Mouse (Mus musculus) layer of hippocampus, postnatal 25 days (tissue): ENCODE results near the gene Phf14. TPM values are rescaled to one million over a fixed set of nuclear protein-coding genes. Genes with fewer than 3 reads are reported as not detected.
A peak's percentile ranks its signal among the peaks of the same experiment; 100 is the strongest.
"Not testable (repeated sequence)": the region's sequence is repeated elsewhere in the genome, so short reads cannot be mapped to it uniquely, and the experiment has no call there.

Source experiments
- DNase-seq, 2 experiments: peaks; one replicate each; pipeline ENCODE4 v3.0.0; 2022; ENCODE audit warnings: mixed read lengths in 2 of 2, low spot score in 1 of 2; ENCODE audit errors: extremely low spot score in 1 of 2
- total RNA-seq, 2 experiments: library from RNA; stranded (reverse); gene quantifications; 2 replicates each; pipeline ENCODE4 v1.2.3; 2021

Gene Phf14
- total RNA-seq, 2 experiments from 2014 or later, result 72.4 to 81.3 TPM

DNA sequence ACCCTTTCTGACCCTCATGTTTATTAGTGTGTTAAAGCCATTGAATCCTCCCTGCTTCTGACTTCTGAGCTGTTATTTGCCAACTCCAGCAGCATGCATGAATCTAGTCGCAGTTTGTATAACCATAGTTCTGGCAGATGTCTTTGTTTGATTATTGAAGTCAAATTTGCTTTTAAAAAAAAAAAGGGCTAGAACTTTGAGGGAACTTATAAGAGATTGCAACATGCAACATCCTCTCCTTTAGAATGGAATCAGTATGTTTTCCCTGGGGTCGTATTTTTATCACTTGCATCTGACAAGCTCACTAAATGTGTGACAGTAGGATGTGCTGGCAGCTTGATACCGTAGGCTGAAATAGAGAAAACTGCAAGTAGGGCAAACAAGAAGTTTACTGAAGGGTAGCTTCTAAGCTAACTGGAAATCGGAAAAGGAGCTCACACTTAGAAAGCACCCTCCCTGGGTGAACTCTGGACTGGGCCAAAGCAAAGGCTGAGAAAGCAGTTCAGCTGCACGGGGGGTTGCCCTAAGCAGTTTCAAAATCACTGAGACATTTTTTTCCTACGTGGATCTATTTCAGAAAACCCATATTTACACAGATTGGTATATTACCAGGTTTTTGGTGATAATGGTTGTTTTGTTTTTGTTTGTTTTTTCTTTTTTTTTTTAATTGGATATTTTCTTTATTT, 175.1 kb downstream of the Phf14 start:
- DNase-seq, result no peak

DNA sequence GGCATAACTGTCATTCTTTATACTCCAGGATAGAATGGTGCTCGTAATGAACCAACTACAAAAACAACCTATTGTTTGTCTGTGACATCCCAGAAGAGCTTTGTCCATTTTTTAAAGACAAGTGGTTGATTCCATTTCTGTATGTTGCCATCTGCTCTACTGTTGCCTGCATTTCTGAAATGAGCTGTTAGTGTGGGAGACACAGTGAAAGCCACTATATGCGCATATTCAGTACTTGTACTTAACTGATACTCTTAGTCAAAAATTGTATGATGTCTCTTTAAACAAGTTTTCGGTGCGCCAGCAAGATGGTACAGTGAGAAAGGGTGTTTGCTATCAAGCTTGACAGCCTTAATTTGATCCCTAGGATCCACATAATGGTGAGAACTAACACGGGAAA, 177.1 kb downstream of the Phf14 start:
- no peak for DNase-seq

GRCm38 (mm10) chr6:12089439-12089992, 181.9 kb downstream of the Phf14 start:
- no peak for DNase-seq

GRCm38 (mm10) chr6:12095716-12096115, 188.1 kb downstream of the Phf14 start:
- DNase-seq, result no peak

GRCm38 (mm10) chr6:12097125-12097524, 189.5 kb downstream of the Phf14 start:
- no peak for DNase-seq

DNA sequence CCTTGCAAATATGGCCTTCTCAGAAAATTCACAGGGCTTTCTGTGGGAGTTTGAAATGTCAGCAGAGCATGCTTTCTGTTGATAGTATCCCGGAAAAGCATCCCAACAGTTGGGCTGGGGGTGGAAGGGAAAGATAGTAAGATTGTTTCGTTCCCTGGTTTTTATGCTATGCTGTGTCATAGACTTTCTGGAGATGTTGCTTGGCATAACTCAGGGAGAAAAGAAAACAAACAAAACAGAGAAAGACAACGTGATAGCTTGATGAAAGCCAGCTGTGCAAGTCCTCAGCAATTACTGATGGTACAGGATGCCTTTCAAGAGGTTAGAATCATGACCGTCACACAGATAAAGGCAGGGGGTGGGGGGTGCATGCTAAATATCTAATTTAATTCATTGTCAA, 197.5 kb downstream of the Phf14 start:
- no peak for DNase-seq

- DNase-seq, result no peak
Measured at GRCm38 (mm10) chr6:12107326-12107725, 199.7 kb downstream of the Phf14 start.

GRCm38 (mm10) chr6:12107786-12108185, 200.2 kb downstream of the Phf14 start:
- DNase-seq, result no peak

- DNase-seq, result no peak
Measured at GRCm38 (mm10) chr6:12116926-12117818, 209.6 kb downstream of the Phf14 start.

GRCm38 (mm10) chr6:12117819-12118570, 210.4 kb downstream of the Phf14 start:
- DNase-seq, result no peak

DNA sequence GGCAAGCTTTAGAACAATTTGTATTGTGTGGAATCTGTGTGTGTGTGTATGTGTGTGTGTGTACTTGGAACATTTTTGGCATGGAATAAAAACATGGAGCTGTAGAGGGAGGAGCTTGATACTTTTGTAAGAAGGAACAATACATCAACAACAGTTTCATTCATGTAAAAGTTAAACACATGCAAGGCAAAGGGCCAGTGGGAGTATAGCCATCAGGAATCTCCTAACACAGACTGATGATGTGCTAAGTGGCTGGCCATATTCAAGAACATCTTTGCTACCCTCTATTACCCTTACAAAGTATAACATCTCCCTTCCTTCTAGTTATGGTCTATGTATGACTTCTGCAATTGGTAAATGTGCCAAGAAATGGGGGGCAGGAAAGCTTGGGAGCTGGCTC, 215.2 kb downstream of the Phf14 start:
- no peak for DNase-seq

GRCm38 (mm10) chr6:12125031-12125803, 217.6 kb downstream of the Phf14 start:
- peak; percentile 31 to 36 for DNase-seq

DNA sequence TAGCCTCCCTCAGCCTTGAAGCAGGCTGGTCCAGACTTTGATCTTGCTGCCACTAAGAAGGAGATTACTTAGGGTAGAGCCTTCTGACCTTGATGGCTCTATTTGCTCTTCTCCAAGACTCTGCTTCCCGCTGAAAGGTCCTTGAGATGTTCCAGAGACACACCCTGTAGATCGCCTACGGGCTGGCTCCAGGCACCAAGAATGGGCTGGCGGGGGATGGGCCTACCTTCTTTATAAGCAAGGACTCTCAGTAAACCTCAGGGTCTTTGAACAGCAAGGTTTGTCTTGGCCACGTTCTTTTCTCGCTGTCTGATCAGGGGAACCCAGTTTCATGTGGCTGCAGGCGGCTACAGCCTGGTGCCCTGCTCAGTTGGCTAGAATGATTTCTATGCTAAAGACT, 219.0 kb downstream of the Phf14 start:
- not testable (repeated sequence) for DNase-seq

GRCm38 (mm10) chr6:12127287-12127686, 219.7 kb downstream of the Phf14 start:
- DNase-seq, result no peak

Other genes starting within 250 kb of the Phf14 start
- 100 to 1,000 TPM; 782 to 857 TPM for gene Ndufa4, start 312 bp upstream of the Phf14 start, total RNA-seq